In the genomic region with DNA sequence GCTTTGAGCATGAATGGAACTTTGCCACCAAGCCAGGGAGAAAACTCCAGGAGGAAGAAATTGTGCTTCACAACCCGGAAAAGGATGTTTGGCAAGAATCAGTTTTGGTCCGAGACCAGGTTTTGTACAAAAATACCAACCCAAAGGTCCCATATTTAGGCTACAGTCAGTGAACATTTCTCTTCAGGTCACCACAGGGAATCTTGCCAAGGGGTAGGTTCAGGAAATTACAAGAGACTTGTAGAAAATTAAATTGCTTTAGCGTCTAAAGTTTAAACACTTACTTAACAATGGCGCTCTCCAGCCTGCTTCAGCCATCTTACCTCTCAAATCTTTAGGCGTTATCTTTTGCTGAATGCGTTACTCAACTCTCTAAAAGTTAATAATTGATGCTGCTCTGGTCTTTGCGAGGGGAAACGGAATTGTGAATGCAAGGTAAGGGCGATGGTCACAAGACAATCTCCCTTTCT, we compare ENCODE assay signal across 8 mouse cellular contexts. TPM values are rescaled to one million over a fixed set of nuclear protein-coding genes. Genes with fewer than 3 reads are reported as not detected.
DNase-seq lines count a peak whose midpoint lies in the region; ATAC-seq and TF ChIP-seq lines count a peak whose summit lies in the region.

No protein-coding gene starts in this region.

- peaks cover 4% of the 10 kb centered on the region; the same call in 1 of the 2 replicates for H3K36me3 ChIP-seq in heart, adult 2 months (ENCODE audit: control insufficient read depth, insufficient read depth, low read length)
- H3K36me3 ChIP-seq in kidney, embryonic 16.5 days (ENCODE audit: insufficient read depth, low read length), result 0 out of 2 replicates have a peak, but pooled peaks cover 3% of the 10 kb centered on the region
- H3K36me3 ChIP-seq in megakaryocyte, embryonic 14.5 days (replicated peaks; ENCODE audit: low read length), result peaks cover 5% of the 10 kb centered on the region

- TF ChIP-seq POLR2A in heart, adult 2 months (IDR thresholded peaks at IDR 0.05; ENCODE audit: insufficient read depth, low read depth, low read length), result no peak

- H3K79me2 ChIP-seq in heart, adult 2 months (replicated peaks; ENCODE audit: control insufficient read depth, insufficient read depth, low read length), result peaks cover 4% of the 10 kb centered on the region

- intact Hi-C loops in heart, adult 2 months (cut with DNase I), result loop anchor here (5.0 kb wide), 2 partner anchors 63 to 193 kb away; a partner anchor contains a TSS

- H3K27me3 ChIP-seq in heart, adult 2 months (ENCODE audit: control insufficient read depth, insufficient read depth, low read length), result no peaks in the 10 kb centered on the region
- H3K27me3 ChIP-seq in kidney, embryonic 16.5 days (ENCODE audit: insufficient read depth, low read length), result no peaks in the 10 kb centered on the region
- no peaks in the 10 kb centered on the region for H3K27me3 ChIP-seq in megakaryocyte, embryonic 14.5 days (replicated peaks)

- no peaks in the 10 kb centered on the region for H3K9me3 ChIP-seq in kidney, embryonic 16.5 days (ENCODE audit: low read length)
- H3K9me3 ChIP-seq in megakaryocyte, embryonic 14.5 days, result no peaks in the 10 kb centered on the region

- peak overlapping the region; percentile 90 for H3K4me3 ChIP-seq in heart, adult 2 months
- peak overlapping the region; percentile 98 for H3K4me3 ChIP-seq in kidney, embryonic 16.5 days (ENCODE audit: low read length)
- H3K4me3 ChIP-seq in megakaryocyte, embryonic 14.5 days (replicated peaks), result peak overlapping the region; percentile 99

- WGBS in heart, adult 2 months, result 5% methylated on average over 9 of the region's 9 CpGs
- 16% methylated on average over 9 of the region's 9 CpGs for WGBS in kidney, embryonic 16.5 days

- TF ChIP-seq EP300 in heart, adult 2 months (IDR thresholded peaks at IDR 0.05; ENCODE audit: insufficient read depth, low read depth, low read length), result no peak

- ATAC-seq in kidney, embryonic 16.5 days (ENCODE audit: low FRiP score, low TSS enrichment), result no peak

- peak overlapping the region; percentile 67 for H3K4me2 ChIP-seq in kidney, embryonic 16.5 days (replicated peaks; ENCODE audit: low read depth, low read length)

- peak overlapping the region; percentile 92 for H3K27ac ChIP-seq in heart, adult 2 months
- H3K27ac ChIP-seq in kidney, embryonic 16.5 days (ENCODE audit: low read length), result peak overlapping the region; percentile 87

- DNase-seq in cerebellum, adult 9-11 months, result peak; percentile 26
- no peak for DNase-seq in cerebellum, adult 11-12 months
- DNase-seq in R1 (ENCODE audit: low read depth, low spot score), result peak; percentile 46
- no peak for DNase-seq in heart, adult 2 months
- no peak for DNase-seq in urinary bladder, adult 18-20 months (ENCODE audit: low spot score in 2 of 2)
- no peak for DNase-seq in embryo, embryonic 9.5 days (ENCODE audit: extremely low spot score)

- TF ChIP-seq CTCF in heart, adult 2 months (IDR thresholded peaks at IDR 0.05), result no peak

- peak overlapping the region; percentile 58 for H3K9ac ChIP-seq in heart, adult 2 months (ENCODE audit: low read depth, low read length)
- H3K9ac ChIP-seq in kidney, embryonic 16.5 days (replicated peaks; ENCODE audit: low read length), result peak overlapping the region; percentile 96

- no peaks in the 10 kb centered on the region for H3K4me1 ChIP-seq in heart, adult 2 months (ENCODE audit: control insufficient read depth, insufficient read depth, low read length)
- peaks cover 14% of the 10 kb centered on the region; the same call in 1 of the 2 replicates for H3K4me1 ChIP-seq in kidney, embryonic 16.5 days (ENCODE audit: insufficient read depth, low read length)
- H3K4me1 ChIP-seq in megakaryocyte, embryonic 14.5 days, result peaks cover 23% of the 10 kb centered on the region

RNA-seq across cellular contexts. Expression of a gene that starts 0.6 kb away (rescaled TPM):
- 10 to 100 TPM; 21.5 to 21.7 TPM for total RNA-seq in heart, adult 2 months (2021)
- polyA plus RNA-seq in heart, adult 2 months (2012; rRNA removed), result 11.7 and 16.6 TPM in 2 replicates
- 86.4 and 90.6 TPM in 2 replicates for polyA plus RNA-seq in kidney, embryonic 16.5 days (2015; fragmentation: Nextera tagmentation; extraction: Ambion mirVana)
- 12.1 and 22.9 TPM in 2 replicates for polyA plus RNA-seq in megakaryocyte, embryonic 14.5 days (2012; ENCODE audit: insufficient read depth, low replicate concordance)

Comparison
In these comparisons a context has a peak if more than half of its experiments do, and no peak if none do; other contexts are left out.
1. DNase-seq: peak in cerebellum, adult 9-11 months (single experiment) and R1 (single experiment); none in cerebellum, adult 11-12 months (single experiment), heart, adult 2 months (0 of 2), urinary bladder, adult 18-20 months (0 of 2) and embryo, embryonic 9.5 days (single experiment).
2. Peak in every context shown above with its lines, with median percentiles within 50 percentile points of each other: H3K4me3 ChIP-seq.